Mouse (Mus musculus) right cerebral cortex, postnatal 36 days (tissue): ENCODE measurements around the gene Kif16b.

Experiments
- DNase-seq, 2 experiments: peaks; one replicate each; pipeline ENCODE4 v3.0.0; 2022; ENCODE audit warnings: low spot score in 2 of 2, mixed read lengths in 1 of 2

Kif16b gene

GRCm38 (mm10) chr2:142900862-142901805 is at the start of gene Kif16b:
TSS of gene Kif16b (minus strand) at chr2:142901531.
- peak; percentile 88 to 89 for DNase-seq

DNA sequence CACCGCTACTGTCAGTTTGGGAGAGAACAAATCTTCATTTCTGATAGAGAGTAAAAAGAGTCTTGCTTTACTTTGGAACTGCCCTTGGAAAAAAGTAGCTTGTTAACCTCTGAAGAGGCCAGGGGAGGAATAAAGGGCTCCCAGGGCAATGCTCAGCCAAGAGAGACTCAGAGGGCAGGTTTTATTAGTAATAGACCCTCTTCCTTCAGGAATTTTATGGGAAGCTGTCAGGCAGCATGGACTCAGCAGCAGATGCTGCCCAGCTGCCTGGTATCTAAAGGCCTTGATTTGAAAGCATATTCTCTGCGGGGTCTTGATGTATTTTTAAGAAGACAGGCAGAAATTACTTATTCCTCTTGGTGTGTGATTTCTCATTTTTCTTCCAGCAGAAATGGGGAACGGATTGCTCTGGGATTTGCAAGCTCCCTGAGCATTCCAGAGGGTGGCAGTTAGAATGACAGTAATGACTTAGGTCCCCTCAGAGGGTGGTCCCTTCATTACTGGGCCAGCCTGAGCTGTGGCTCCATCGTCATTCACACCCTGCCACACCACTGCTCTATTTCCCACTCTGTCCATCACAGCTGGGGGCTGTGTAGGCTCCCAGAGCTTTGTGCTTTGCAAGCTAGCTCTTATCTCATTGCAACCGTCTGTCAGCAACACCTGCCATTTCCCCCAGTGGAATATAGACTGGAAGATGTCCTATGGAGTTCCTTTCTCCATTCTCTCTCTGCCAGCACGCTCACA is 39.7 kb upstream of the Kif16b start:
- DNase-seq, result no peak

GRCm38 (mm10) chr2:142930445-142930844 is 29.1 kb upstream of the Kif16b start:
- DNase-seq, result no peak

DNA sequence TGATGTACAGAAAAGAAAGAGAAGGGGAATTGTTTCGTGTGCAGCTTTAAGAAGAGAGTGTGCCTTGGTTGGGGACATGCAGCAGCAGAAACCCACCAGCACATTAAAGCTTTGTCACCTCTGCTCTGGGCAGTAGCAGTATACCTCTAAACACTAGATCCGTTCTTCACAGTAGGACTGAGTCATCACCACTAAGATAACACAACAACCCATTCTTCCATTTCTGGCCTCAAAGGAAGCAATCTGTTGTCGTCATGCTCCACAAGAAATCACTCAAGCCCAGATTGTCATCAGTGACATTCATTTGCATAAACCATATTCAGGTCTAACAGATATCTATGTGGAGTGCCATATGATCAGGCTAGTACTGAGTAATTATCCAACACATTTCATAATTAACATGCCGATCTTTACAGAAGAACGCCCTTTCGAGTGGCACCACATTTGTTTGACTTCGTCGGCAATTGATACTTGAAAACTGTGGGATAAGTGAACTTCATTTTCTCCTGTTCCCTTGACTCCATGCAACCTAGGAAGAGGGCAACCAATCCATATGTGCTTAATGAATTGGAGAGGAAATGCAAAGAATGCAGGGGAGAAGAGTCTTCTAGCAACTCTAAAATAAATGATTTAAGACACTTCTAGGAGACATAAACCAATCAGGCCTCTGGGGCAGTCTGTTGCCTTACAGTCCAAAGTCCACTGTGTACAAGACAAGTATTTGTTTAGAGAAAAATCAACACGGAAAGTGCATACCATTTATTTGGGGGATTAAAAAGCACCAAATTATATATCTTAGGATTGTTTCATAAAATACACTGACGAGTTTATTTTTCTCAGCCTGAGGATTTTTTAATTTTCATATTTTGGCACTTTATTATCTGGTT is 28.1 kb upstream of the Kif16b start:
- no peak for DNase-seq

DNA sequence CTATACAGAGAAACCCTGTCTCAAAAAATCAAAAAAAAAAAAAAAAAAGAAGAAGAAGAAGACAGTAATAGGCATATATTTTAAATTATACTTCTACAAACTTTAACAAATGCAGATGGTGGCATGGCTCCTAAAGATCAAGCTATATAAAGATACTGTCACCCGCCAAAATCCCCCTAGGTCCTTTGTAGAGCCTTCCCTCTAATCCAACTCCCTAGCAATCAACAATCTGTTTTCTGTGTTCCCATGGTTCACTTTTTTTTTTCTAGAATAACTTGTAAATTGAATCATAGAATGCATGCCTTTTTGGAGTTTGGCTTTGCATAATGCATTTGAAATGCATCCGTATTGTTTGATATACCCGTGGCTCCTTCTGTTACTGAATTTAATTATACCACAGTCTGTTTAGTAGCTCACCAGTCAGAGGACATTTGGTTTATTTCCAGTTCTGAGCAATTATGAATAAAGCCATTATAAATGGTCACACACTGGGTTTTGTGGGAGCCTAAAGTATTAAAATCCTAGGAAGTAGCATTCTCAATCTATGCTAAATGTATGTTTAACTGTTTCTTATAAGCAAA is 9.6 kb upstream of the Kif16b start:
- no peak for DNase-seq

GRCm38 (mm10) chr2:142909213-142909612 is 7.9 kb upstream of the Kif16b start:
- DNase-seq, result no peak

- DNase-seq, result no peak
Measured at GRCm38 (mm10) chr2:142907056-142907455, 5.7 kb upstream of the Kif16b start.

GRCm38 (mm10) chr2:142902905-142903895 is 1.9 kb upstream of the Kif16b start:
- DNase-seq, result peak; percentile 90 to 94

GRCm38 (mm10) chr2:142900120-142900861 is 1.0 kb downstream of the Kif16b start:
- no peak for DNase-seq

GRCm38 (mm10) chr2:142893780-142894179 is 7.6 kb downstream of the Kif16b start:
- DNase-seq, result no peak

GRCm38 (mm10) chr2:142891283-142891682 is 10.0 kb downstream of the Kif16b start:
- DNase-seq, result no peak

DNA sequence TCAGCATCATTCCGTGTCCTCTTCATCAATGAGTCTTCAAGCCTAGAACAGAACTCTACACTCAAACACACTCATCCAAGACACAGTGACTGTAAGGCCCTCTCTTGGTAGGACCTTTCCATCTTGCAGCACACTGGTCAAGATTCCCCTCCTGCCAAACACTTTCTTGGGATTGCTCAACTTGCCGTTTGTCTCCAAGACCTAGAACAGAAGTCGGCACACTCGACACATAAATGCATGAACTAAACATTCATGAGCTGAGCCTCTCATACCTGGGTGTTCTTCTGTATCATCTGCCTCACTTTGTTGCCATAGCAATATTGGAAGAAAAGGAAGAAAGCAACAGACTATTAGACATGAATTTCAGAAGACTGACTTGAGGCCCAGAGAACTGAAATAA is 16.9 kb downstream of the Kif16b start:
- no peak for DNase-seq

- no peak for DNase-seq
Measured at GRCm38 (mm10) chr2:142883625-142883994, 17.7 kb downstream of the Kif16b start.

DNA sequence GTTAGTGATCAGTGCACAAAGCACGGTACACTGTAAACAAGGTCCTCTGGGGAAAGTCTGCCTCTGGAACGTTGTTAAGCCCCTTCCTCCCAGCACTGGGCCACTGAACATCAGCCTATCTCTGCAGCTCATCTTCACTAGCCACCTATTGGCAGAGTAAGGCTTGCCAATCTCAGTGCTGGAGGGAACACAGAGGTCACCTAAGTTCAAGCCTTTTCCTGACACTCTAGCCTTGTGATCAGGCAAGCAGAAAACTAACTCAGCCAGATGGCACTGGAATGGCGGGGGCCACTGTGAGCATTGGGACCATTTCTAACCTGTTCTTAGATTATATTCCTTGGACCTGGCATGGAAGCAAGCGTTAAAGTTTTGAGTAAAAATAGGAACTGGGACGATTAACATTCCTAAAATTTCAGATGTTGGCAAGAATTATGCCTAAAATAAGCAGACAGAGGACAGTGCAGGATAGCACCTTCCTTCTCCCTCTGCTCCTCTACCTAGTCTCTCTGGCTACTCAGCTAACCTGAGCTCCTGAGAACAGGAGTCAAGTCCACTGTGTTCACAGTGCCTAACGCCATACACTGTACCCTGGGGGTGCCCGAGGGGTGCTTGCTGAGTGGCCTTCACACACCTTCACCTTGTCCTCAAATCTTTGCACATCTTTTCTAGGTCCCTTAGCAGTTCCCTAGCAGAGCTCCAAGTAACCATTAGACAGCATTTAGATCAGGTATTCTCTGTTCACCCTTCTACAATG is 18.3 kb downstream of the Kif16b start:
- DNase-seq, result peak in 1 of 2 experiments; percentile 39

DNA sequence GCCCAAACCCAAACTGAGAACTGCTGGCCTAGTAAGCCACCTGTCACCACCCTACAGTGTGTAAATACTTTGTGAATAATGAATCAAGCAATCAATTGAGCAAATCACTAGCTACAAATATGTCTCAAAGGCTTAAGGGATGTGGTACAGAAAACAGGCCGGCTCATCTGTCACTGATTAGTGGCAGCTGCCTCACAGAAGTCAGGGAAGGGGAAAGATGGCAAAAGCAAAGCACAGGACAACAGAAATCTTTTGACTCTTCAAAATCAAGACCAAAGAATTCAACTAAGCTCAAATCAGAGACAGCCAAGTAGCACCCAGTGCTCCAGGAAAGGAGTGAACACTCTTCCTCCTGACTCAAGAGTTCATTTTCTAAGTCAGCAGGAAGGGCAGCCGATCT is 18.9 kb downstream of the Kif16b start:
- no peak for DNase-seq

DNA sequence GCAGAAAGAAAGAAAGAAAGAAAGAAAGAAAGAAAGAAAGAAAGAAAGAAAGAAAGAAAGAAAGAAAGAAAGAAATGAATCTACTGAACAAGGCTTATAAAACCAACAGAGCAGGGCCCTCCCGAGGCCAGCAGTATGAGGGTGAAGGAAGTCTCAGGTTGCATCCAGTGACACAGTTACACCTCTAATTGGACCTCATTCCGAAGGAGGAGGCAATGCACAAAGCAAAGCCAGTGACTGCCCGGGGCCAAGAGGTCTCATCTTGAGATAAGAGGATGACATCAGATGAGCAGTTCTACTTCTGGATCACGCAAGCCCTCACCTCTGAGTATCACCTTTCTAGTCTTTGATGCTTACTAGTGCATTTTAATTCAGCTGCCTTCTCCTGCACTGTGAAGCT is 20.2 kb downstream of the Kif16b start:
- DNase-seq, result no peak

DNA sequence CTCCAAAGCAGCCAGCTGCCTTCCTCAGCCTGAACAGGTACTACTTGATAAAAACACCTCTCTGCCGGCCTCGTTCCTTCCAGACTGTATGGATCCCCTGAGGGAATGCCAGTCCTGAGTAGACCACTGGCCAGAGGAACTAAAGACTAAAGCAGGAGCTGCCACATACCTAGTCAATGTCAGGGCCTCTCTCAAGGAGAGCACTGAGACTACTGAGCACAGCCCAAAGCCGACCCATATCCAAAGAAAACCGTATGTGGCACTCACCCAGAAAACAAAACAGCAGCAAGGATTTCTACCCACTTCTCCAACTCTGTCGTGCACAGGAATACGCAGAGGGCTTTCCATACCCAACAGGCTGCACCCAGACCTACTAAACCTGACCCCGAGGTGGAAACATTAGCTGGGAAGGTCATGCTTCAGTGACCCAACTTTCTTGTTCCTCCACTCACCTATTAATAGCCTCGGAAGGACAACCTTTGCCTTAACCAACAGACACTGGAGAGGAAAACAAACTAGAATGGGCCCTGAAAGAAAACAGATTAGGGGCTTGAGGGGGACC is 22.0 kb downstream of the Kif16b start:
- no peak for DNase-seq

DNA sequence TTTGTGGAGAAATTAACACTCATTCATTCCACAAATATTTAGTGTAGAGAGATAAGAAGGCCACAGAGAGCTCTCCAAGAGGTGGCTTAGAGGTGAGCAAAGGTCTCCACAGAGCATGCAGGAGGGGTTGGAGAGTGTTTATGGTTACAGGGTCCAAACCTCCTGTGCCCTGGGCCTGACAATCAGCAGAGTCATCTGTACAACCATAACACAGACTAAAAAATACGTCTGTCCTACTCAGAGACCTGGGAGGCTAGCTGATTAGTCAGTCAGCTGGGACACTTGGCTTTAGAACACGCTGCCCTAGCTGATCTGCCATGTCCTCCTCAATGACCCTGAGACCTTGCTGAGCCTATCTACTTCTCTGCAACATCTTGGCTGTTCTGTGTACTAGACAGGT is 24.7 kb downstream of the Kif16b start:
- DNase-seq, result no peak
